Mouse (Mus musculus) liver, postnatal 0 days (tissue): ENCODE results near the gene Rnf5. TPM values are rescaled to one million over a fixed set of nuclear protein-coding genes. Genes with fewer than 3 reads are reported as not detected.

ENCODE experiments used
- ATAC-seq: fragments of 200-750 bp; cut with Nextera tagmentation; 2 replicates; pipeline ENCODE4 v1.8.0; 2017; ENCODE audit warnings: mild to moderate bottlenecking, moderate library complexity
- DNase-seq: peaks from one replicate; pipeline ENCODE4 v3.0.0-alpha.2; 2016
- H3K27ac ChIP-seq: fragments of 300-500 bp; sonication (generic); 2 replicates; pipeline ENCODE4 v1.5.1; 2014; ENCODE audit warnings: antibody characterized with exemption, moderate library complexity, mild to moderate bottlenecking, low read depth
- H3K27me3 ChIP-seq: fragments of 300-500 bp; sonication (generic); 2 replicates; pipeline ENCODE4 v1.6.1; 2014; ENCODE audit warnings: low read length, control low read depth, mixed read lengths; ENCODE audit not compliant: insufficient read depth
- H3K36me3 ChIP-seq: fragments of 300-500 bp; sonication (generic); replicated peaks from 2 replicates; pipeline ENCODE4 v1.6.1; 2014; ENCODE audit warnings: mild to moderate bottlenecking, control low read depth, low read length, moderate library complexity, mixed read lengths; ENCODE audit not compliant: insufficient read depth
- H3K4me1 ChIP-seq: fragments of 300-500 bp; sonication (generic); 2 replicates; pipeline ENCODE4 v1.6.1; 2014; ENCODE audit warnings: antibody characterized with exemption, mild to moderate bottlenecking, control low read depth; ENCODE audit not compliant: insufficient read depth
- H3K4me2 ChIP-seq: fragments of 300-500 bp; sonication (generic); 2 replicates; pipeline ENCODE4 v1.6.1; 2014; ENCODE audit warnings: low read depth, mild to moderate bottlenecking, low read length, moderate library complexity, mixed read lengths
- H3K4me3 ChIP-seq: fragments of 300-500 bp; sonication (generic); 2 replicates; pipeline ENCODE4 v1.5.1; 2014; ENCODE audit warnings: low read depth, low read length
- H3K9ac ChIP-seq: fragments of 300-500 bp; sonication (generic); replicated peaks from 2 replicates; pipeline ENCODE4 v1.6.1; 2014; ENCODE audit warnings: mild to moderate bottlenecking, moderate library complexity
- H3K9me3 ChIP-seq: fragments of 300-500 bp; sonication (generic); 2 replicates; pipeline ENCODE4 v1.6.1; 2016; ENCODE audit warnings: mild to moderate bottlenecking, control low read depth, low read length, mixed read lengths
- CTCF ChIP-seq: sonication (generic); IDR thresholded peaks from 2 replicates; pipeline ENCODE4 v1.5.1; 2016; ENCODE audit warnings: antibody characterized with exemption, low read depth
- EP300 ChIP-seq: IDR thresholded peaks from 2 replicates; pipeline ENCODE4 v1.6.1; 2016; ENCODE audit warnings: antibody characterized with exemption, low read depth, mild to moderate bottlenecking
- WGBS: fragments of 180-500 bp; shearing (Covaris S2); extraction: QIAGEN DNeasy Blood & Tissue Kit; methylation state at CpG from one replicate; pipeline ENCODE4 v1.1.7; 2014; ENCODE audit not compliant: insufficient replicate concordance; 5-methylcytosine and 5-hydroxymethylcytosine counted together
- polyA plus RNA-seq: library from polyadenylated mRNA; unstranded; fragments of >200 nt; fragmentation: Nextera tagmentation; extraction: Ambion mirVana; gene quantifications from 2 replicates; pipeline ENCODE4 v1.2.1, GENCODE M21; 2015

Gene Rnf5
- polyA plus RNA-seq, 1 experiment from 2014 or later, result 78.4 TPM

GRCm38 (mm10) chr17:34562595-34562994 lies 40.9 kb downstream of the Rnf5 start:
- H3K27ac ChIP-seq, result no peak overlapping the region
- no peaks in the 10 kb centered on the region for H3K36me3 ChIP-seq
- ATAC-seq, result no peak
- WGBS, result 56% methylated on average over 3 of the region's 3 CpGs
- no peaks in the 10 kb centered on the region; the same call in 1 of the 2 replicates for H3K27me3 ChIP-seq
- H3K9me3 ChIP-seq, result no peaks in the 10 kb centered on the region
- no peak overlapping the region for H3K4me3 ChIP-seq
- H3K4me2 ChIP-seq, result no peak overlapping the region
- DNase-seq, result no peak
- no peak overlapping the region for H3K9ac ChIP-seq
- TF ChIP-seq EP300, result no peak
- no peak for TF ChIP-seq CTCF
- no peaks in the 10 kb centered on the region for H3K4me1 ChIP-seq

- WGBS, result 29% methylated on average over 8 of the region's 8 CpGs
- peak overlapping the region; percentile 70 for H3K27ac ChIP-seq
Observed at GRCm38 (mm10) chr17:34561200-34561599, 42.3 kb downstream of the Rnf5 start.

GRCm38 (mm10) chr17:34560438-34560837 lies 43.1 kb downstream of the Rnf5 start:
- Histone ChIP-seq H3K4me1 (0 out of 2 replicates have a peak, but pooled peaks cover 3% of the 10 kb centered on the region), H3K36me3 (no peaks in the 10 kb centered on the region), H3K27ac (no peak overlapping the region), H3K4me3 (no peak overlapping the region), H3K9ac (no peak overlapping the region), H3K27me3 (no peaks in the 10 kb centered on the region), H3K9me3 (no peaks in the 10 kb centered on the region), H3K4me2 (0 out of 2 replicates have a peak overlapping the region, but pooled peaks have one; percentile 55)
- WGBS, result 85% methylated on average over 6 of the region's 6 CpGs
- TF ChIP-seq EP300 (no peak), CTCF (no peak)
- no peak for DNase-seq
- no peak for ATAC-seq

More at GRCm38 (mm10) chr17:34561200-34561599, 42.3 kb downstream of the Rnf5 start:
- H3K36me3 ChIP-seq, result no peaks in the 10 kb centered on the region
- DNase-seq, result peak; percentile 69
- peak; percentile 27; the same call in 1 of the 2 replicates for ATAC-seq
- no peaks in the 10 kb centered on the region for H3K4me1 ChIP-seq
- H3K9ac ChIP-seq, result no peak overlapping the region
- no peaks in the 10 kb centered on the region for H3K27me3 ChIP-seq
- TF ChIP-seq EP300 (no peak), CTCF (no peak)
- no peaks in the 10 kb centered on the region for H3K9me3 ChIP-seq
- H3K4me2 ChIP-seq, result peak overlapping the region; percentile 55
- H3K4me3 ChIP-seq, result no peak overlapping the region

- no peak overlapping the region for H3K4me2 ChIP-seq
- H3K27ac ChIP-seq, result no peak overlapping the region
- no peaks in the 10 kb centered on the region for H3K9me3 ChIP-seq
- H3K36me3 ChIP-seq, result no peaks in the 10 kb centered on the region
- no peak overlapping the region for H3K9ac ChIP-seq
- DNase-seq (peak; percentile 42), ATAC-seq (no peak)
- no peak overlapping the region for H3K4me3 ChIP-seq
- H3K27me3 ChIP-seq, result no peaks in the 10 kb centered on the region
- 37% methylated on average over 15 of the region's 15 CpGs for WGBS
- 0 out of 2 replicates have a peak, but pooled peaks cover 3% of the 10 kb centered on the region for H3K4me1 ChIP-seq
- TF ChIP-seq CTCF, result peak; percentile 40
- TF ChIP-seq EP300, result no peak
Observed at GRCm38 (mm10) chr17:34559895-34560294, 43.6 kb downstream of the Rnf5 start.

GRCm38 (mm10) chr17:34559116-34559515 lies 44.4 kb downstream of the Rnf5 start:
- WGBS, result 80% methylated on average over 7 of the region's 7 CpGs
- Histone ChIP-seq H3K9ac (no peak overlapping the region), H3K4me1 (0 out of 2 replicates have a peak, but pooled peaks cover 3% of the 10 kb centered on the region), H3K9me3 (no peaks in the 10 kb centered on the region), H3K4me3 (no peak overlapping the region), H3K36me3 (no peaks in the 10 kb centered on the region), H3K4me2 (no peak overlapping the region), H3K27me3 (no peaks in the 10 kb centered on the region), H3K27ac (no peak overlapping the region)
- TF ChIP-seq CTCF (no peak), EP300 (no peak)
- DNase-seq (no peak), ATAC-seq (no peak)

GRCm38 (mm10) chr17:34557411-34557810 lies 46.1 kb downstream of the Rnf5 start:
- Histone ChIP-seq H3K4me1 (0 out of 2 replicates have a peak, but pooled peaks cover 3% of the 10 kb centered on the region), H3K9ac (no peak overlapping the region), H3K4me3 (no peak overlapping the region), H3K9me3 (no peaks in the 10 kb centered on the region), H3K27ac (no peak overlapping the region), H3K27me3 (no peaks in the 10 kb centered on the region), H3K4me2 (no peak overlapping the region), H3K36me3 (no peaks in the 10 kb centered on the region)
- no peak for TF ChIP-seq EP300
- TF ChIP-seq CTCF, result no peak
- ATAC-seq (no peak), DNase-seq (no peak)
- WGBS, result 65% methylated on average over 11 of the region's 11 CpGs
